Mouse (Mus musculus) thymus, adult 2 months (tissue): ENCODE data around the gene Il1rap. TPM values are rescaled to one million over a fixed set of nuclear protein-coding genes. Genes with fewer than 3 reads are reported as not detected.

Source experiments
- DNase-seq: peaks from one replicate; pipeline ENCODE4 v3.0.0; 2021
- H3K27ac ChIP-seq: fragments of 200-500 bp; 2 replicates; pipeline ENCODE4 v1.5.1; 2012; ENCODE audit warnings: low read length, control low read depth; ENCODE audit not compliant: control insufficient read depth, insufficient read depth
- H3K27me3 ChIP-seq: fragments of 200-500 bp; 2 replicates; pipeline ENCODE4 v1.6.1; 2012; ENCODE audit warnings: mild to moderate bottlenecking, low read length, moderate library complexity, mixed read lengths; ENCODE audit not compliant: control insufficient read depth, insufficient read depth
- H3K36me3 ChIP-seq: fragments of 200-500 bp; 2 replicates; pipeline ENCODE4 v1.6.1; 2012; ENCODE audit warnings: mild to moderate bottlenecking, low read length, moderate library complexity; ENCODE audit not compliant: control insufficient read depth, insufficient read depth
- H3K4me1 ChIP-seq: fragments of 200-500 bp; replicated peaks from 2 replicates; pipeline ENCODE4 v1.6.1; 2012; ENCODE audit warnings: low read length; ENCODE audit not compliant: control insufficient read depth, insufficient read depth
- H3K4me3 ChIP-seq: fragments of 200-500 bp; 2 replicates; pipeline ENCODE4 v1.5.1; 2012; ENCODE audit warnings: mild to moderate bottlenecking, low read length, control low read depth, moderate library complexity; ENCODE audit not compliant: control insufficient read depth, insufficient read depth
- CTCF ChIP-seq: fragments of 200-500 bp; IDR thresholded peaks from 2 replicates; pipeline ENCODE4 v1.5.1; 2012; ENCODE audit warnings: mild to moderate bottlenecking, control low read depth, low read length, moderate library complexity, borderline replicate concordance; ENCODE audit not compliant: control insufficient read depth, poor library complexity, insufficient read depth; ENCODE audit errors: extremely low read depth
- POLR2A ChIP-seq: fragments of 200-500 bp; IDR thresholded peaks from 2 replicates; pipeline ENCODE4 v1.6.1; 2012; ENCODE audit warnings: mild to moderate bottlenecking, low read length, control low read depth, moderate library complexity; ENCODE audit not compliant: control insufficient read depth, poor library complexity, insufficient read depth; ENCODE audit errors: extremely low read depth
- WGBS: fragments of 180-500 bp; shearing (Covaris S2); methylation state at CpG from one replicate; pipeline ENCODE4 v1.1.7; 2018; 5-methylcytosine and 5-hydroxymethylcytosine counted together
- polyA plus RNA-seq: library from polyadenylated mRNA; depleted of rRNA; stranded (reverse); fragments of >200 nt; gene quantifications from 2 replicates; pipeline ENCODE4 v1.2.3, GENCODE M21; 2012

The Il1rap gene
- polyA plus RNA-seq, 1 experiment: 3.6 TPM

DNA sequence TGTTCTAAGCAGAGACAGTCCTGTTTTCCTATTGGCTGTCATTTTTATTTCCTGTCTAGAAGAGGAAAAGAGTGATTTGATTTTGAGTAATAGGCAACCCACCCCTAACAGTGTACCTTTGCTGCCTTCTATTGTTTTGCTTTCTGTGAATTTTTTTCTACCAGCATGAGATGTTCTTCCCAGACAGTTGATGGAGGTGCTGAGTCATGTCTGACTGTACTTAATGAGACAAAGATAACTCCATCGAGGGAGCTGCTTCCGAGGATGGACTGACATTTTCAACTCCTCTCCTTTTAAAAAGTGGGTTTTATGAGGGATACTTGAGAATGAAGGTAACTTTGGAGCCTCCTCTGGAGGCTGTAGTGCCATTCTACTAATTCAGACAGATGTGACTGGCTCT, 64.6 kb downstream of the Il1rap start:
- no peaks in the 10 kb centered on the region for H3K27me3 ChIP-seq
- H3K36me3 ChIP-seq: no peaks in the 10 kb centered on the region
- no peak for DNase-seq
- no peak overlapping the region for H3K27ac ChIP-seq
- no peak overlapping the region for H3K4me3 ChIP-seq
- WGBS: 63% methylated on average over 2 of the region's 2 CpGs
- TF ChIP-seq POLR2A (no peak), CTCF (no peak)
- no peaks in the 10 kb centered on the region for H3K4me1 ChIP-seq

DNA sequence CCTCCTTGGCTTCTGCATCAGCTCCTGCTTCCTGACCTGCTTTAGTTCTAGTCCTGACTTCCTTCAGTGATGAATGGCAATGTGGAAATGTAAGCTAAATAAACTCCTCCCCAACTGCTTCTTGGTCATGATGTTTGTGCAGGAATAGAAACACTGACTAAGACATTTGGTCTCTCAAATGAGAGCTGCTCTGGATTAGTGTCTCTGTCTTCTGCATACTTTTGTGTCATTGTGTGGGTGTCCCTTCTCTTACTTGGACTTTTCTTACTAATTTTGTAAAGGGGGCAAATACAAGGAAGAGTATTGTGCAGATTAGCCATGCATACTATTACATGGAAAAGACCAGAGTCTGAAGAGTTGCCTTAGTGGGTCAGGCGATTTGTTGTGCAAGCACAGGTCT, 65.5 kb downstream of the Il1rap start:
- TF ChIP-seq POLR2A (no peak), CTCF (no peak)

DNA sequence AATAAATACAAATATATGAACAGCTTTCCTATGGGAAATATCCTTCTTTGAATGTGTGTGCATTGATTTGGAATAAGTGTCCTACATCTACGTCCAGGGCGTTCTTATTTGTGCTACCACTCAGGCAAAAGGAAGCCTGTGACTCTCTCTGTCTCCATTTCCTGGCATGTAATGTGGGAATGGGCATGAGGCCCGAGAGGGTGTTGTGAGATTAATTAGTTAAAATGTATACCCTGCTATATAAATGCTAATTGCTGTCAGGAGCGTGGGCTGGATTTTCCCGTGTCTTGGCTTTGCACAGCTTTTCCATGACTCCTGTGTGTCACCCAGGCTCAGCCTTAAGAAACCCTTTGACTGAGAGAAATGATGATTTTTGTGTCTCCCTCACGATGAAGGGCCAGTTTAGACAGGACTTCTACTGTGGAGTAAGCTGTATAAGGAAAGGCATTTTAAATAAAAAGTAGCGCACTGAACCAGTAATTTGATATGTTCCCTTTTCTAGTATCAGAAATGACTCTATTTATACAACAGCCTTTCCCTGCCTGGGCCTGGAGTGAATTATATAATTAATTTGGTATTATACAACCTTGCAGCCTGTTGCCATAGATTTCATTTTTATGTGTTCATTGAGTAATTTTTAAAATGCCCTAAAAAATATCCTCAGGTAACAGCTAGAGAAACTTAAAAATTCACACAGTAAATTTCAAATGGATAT, 81.4 kb downstream of the Il1rap start:
- no peaks in the 10 kb centered on the region for H3K27me3 ChIP-seq
- H3K27ac ChIP-seq: no peak overlapping the region
- H3K36me3 ChIP-seq: no peaks in the 10 kb centered on the region
- no peaks in the 10 kb centered on the region for H3K4me1 ChIP-seq
- WGBS: 93% methylated on average over 7 of the region's 7 CpGs
- H3K4me3 ChIP-seq: no peak overlapping the region
- DNase-seq: no peak
- TF ChIP-seq POLR2A (no peak), CTCF (no peak)

More for the DNA sequence above, 65.5 kb downstream of the Il1rap start:
- Histone ChIP-seq H3K27ac (no peak overlapping the region), H3K4me3 (no peak overlapping the region), H3K4me1 (no peaks in the 10 kb centered on the region), H3K27me3 (no peaks in the 10 kb centered on the region), H3K36me3 (no peaks in the 10 kb centered on the region)
- 91% methylated on average over 1 of the region's 1 CpGs for WGBS
- DNase-seq: no peak

DNA sequence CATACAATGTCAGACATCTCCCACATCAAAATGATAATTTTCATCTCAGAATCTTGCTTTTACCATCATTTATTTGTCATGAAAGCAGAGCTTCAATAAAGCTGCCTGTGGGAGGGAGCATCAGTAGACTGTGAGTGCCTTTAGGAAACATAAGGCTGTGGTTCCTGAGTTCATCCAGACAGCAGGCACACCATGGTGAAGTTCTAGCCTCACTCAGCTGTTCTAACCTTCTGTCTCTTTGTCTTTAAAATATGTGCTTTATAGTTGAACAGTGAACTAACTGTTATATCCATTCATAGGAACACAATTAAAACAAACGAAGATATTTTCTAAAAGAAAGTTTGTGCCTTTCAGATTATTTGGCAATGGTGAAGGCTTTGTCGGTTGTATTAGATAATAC, 84.9 kb downstream of the Il1rap start:
- no peaks in the 10 kb centered on the region for H3K36me3 ChIP-seq
- no peaks in the 10 kb centered on the region for H3K4me1 ChIP-seq
- no peaks in the 10 kb centered on the region for H3K27me3 ChIP-seq
- no peak overlapping the region for H3K27ac ChIP-seq
- 91% methylated on average over 2 of the region's 2 CpGs for WGBS
- no peak overlapping the region for H3K4me3 ChIP-seq
- no peak for DNase-seq
- TF ChIP-seq CTCF (no peak), POLR2A (no peak)

DNA sequence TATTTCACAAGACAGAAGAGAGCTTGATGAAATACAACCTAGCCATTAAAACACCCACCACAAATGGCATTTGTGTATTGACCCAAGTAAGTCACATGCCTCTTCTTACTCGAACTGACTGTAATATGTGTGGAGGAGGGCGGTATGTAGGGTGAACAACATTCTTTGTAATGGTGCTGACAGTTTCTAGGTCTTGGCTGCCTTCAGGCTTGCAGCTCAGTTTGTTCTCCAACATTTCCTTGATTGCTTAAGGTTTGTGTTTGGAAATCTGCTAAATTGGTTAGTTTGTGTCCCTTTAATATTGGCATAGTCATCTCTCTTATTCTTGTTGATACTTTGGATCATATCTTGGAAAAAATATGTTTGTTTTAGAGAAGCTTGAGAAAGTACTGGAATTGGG, 87.6 kb downstream of the Il1rap start:
- Histone ChIP-seq H3K4me1 (no peaks in the 10 kb centered on the region), H3K27me3 (no peaks in the 10 kb centered on the region), H3K27ac (no peak overlapping the region), H3K36me3 (no peaks in the 10 kb centered on the region), H3K4me3 (no peak overlapping the region)
- DNase-seq: no peak
- TF ChIP-seq POLR2A (no peak), CTCF (no peak)
- 96% methylated on average over 2 of the region's 2 CpGs for WGBS

DNA sequence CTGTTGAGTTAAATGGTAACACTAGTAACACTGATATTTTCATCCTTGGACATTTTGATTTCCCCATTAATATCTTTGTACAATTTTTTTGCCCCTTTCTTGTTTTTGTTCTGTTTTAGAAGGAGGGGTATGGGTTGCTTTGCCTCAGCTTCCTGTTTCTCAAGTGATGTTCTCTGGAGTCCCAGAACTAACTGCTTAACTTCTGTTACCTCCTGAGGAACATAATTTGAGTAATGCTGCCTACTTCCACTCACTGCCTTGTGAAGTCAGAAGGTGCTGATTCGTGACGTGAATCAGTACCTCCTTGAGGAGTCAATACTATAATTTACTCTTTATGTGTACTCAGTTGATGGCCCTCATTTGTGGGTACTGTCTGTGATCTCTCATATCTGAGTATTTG, 98.9 kb downstream of the Il1rap start:
- Histone ChIP-seq H3K27me3 (no peaks in the 10 kb centered on the region), H3K27ac (no peak overlapping the region), H3K36me3 (no peaks in the 10 kb centered on the region), H3K4me3 (no peak overlapping the region), H3K4me1 (no peaks in the 10 kb centered on the region)
- TF ChIP-seq POLR2A (no peak), CTCF (no peak)
- no peak for DNase-seq
- WGBS: 82% methylated on average over 2 of the region's 2 CpGs

DNA sequence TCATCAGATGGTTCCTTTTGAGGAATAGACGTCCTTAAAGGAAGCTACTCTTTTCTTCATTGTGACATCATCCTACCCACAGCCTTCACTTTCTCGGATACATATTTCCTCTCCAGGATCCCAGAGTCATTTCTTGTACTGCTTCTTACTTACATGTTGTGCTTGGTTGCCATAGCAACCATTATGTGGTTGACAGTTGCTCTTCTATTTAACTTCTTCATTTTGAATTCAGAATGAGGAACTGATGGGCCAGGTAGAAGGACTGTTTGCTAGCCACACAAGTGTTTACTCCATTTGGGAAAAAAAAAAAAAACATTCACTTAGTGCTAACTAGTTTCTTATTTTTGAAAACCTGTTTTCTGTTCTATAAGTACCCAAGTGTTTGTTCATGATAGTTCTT, 108.3 kb downstream of the Il1rap start:
- H3K27me3 ChIP-seq: no peaks in the 10 kb centered on the region
- no peak for DNase-seq
- WGBS: 12% methylated on average over 2 of the region's 2 CpGs
- TF ChIP-seq CTCF (no peak), POLR2A (no peak)
- H3K4me1 ChIP-seq: no peaks in the 10 kb centered on the region
- H3K36me3 ChIP-seq: no peaks in the 10 kb centered on the region
- H3K4me3 ChIP-seq: no peak overlapping the region
- no peak overlapping the region for H3K27ac ChIP-seq
